Mouse (Mus musculus): Measurements from ENCODE around the gene Ccdc28b. TPM values are rescaled to one million over a fixed set of nuclear protein-coding genes. Genes with fewer than 3 reads are reported as not detected.
A peak's percentile ranks its signal among the peaks of the same experiment; 100 is the strongest.

Gene Ccdc28b
- 11.7 and 13.6 TPM in 2 replicates for polyA plus RNA-seq (2011; ENCODE audit: insufficient read length, low read depth, missing spikeins)

DNA sequence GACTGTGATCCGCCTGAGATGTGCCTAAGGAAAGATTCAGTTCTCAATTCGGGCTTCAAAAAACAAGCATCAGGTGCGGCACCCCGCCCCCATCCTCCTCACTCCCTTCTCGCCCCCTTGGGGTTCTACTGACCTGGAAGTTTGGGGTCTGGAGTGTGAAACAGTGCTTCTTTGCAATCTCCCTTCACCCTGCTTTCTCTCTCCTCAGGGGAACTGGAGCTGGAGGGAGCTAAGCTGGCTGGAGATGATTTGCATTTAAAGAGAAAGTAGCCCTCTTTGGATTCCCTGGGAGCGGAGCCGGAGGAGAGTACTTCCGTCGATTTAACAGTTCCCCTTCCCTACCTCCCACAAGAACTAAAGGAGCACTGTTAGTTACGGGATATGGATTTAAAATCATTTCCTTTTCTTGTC lies at the start of gene Ccdc28b:
Gene Ccdc28b, minus strand, starts transcription at position 267 of the 411 bp plus-strand sequence.
- Histone ChIP-seq H3K4me3 (ENCODE audit: insufficient read depth, low read length) (peak within 1 kb of the TSS; percentile 63), H3K27ac (ENCODE audit: insufficient read depth, low read length) (peak within 1 kb of the TSS; percentile 76), H3K4me1 (ENCODE audit: control insufficient read depth, insufficient read depth, low read length) (peaks cover 2% of the 10 kb centered on the region)
- TF ChIP-seq CTCF (IDR thresholded peaks at IDR 0.05; ENCODE audit: borderline replicate concordance, insufficient read depth, low read length) (no peak), POLR2A (IDR thresholded peaks at IDR 0.05; ENCODE audit: low read depth, low read length) (0 out of 2 replicates have a peak, but pooled peaks have one; percentile 62)

- peaks cover 7% of the 10 kb centered on the region for H3K4me1 ChIP-seq (ENCODE audit: control insufficient read depth, insufficient read depth, low read length)
- peak overlapping the region; percentile 87 for H3K4me3 ChIP-seq (ENCODE audit: insufficient read depth, low read length)
- TF ChIP-seq POLR2A (IDR thresholded peaks at IDR 0.05; ENCODE audit: low read depth, low read length) (peak; percentile 0; the same call in 1 of the 2 replicates), CTCF (IDR thresholded peaks at IDR 0.05; ENCODE audit: borderline replicate concordance, insufficient read depth, low read length) (no peak)
- H3K27ac ChIP-seq (ENCODE audit: insufficient read depth, low read length), result peak overlapping the region; percentile 12
Measured at GRCm38 (mm10) chr4:129672878-129673449, 49.2 kb upstream of the Ccdc28b start.

DNA sequence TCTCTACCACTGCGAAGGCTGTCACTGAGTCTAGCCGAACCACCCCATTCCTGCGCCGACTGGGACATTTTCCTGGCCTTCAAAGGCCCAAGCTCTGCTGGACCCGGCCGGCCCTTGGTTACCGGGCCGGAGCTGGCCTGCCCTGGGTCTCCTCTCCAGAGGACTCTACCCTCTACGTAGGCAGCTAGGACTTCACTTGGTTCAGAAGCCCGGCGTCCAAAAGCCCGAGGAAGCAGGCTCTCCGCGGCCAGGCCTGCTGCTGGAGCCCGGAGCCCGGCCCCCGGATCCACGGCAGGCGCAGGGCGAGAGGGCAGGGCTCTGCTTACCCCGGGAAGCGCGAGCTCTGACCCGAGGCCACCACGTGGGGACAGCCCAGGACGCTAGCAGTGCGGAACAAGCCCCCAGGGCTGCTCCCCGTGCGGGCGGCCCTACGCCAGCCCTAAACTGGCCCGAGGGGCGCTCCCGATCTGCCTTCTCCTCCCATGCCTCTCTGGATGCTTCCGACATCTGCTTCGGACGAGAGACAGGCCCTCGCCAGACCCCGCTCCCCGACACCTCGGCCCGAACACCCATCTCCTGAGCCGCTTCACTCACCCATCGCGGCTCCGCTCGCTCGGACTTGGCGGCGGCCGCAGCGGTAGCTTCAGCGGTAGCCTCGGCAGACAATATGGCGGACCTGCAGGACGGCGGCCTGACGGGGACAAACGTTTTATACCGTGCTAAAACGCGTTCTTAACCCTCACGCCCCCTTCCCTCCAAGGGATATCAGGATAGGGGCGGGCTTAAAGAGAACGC lies 48.5 kb upstream of the Ccdc28b start, which contains the start of gene Kpna6:
Gene Kpna6, minus strand, starts transcription at position 685 of the 795 bp plus-strand sequence.
- H3K4me3 ChIP-seq (ENCODE audit: insufficient read depth, low read length), result peak within 1 kb of the TSS; percentile 87
- TF ChIP-seq CTCF (IDR thresholded peaks at IDR 0.05; ENCODE audit: borderline replicate concordance, insufficient read depth, low read length), result no peak
- TF ChIP-seq POLR2A (IDR thresholded peaks at IDR 0.05; ENCODE audit: low read depth, low read length), result peak; percentile 68
- H3K4me1 ChIP-seq (ENCODE audit: control insufficient read depth, insufficient read depth, low read length), result peaks cover 7% of the 10 kb centered on the region
- peak within 1 kb of the TSS; percentile 90 for H3K27ac ChIP-seq (ENCODE audit: insufficient read depth, low read length)

- H3K4me1 ChIP-seq (ENCODE audit: control insufficient read depth, insufficient read depth, low read length), result peaks cover 7% of the 10 kb centered on the region
- TF ChIP-seq POLR2A (IDR thresholded peaks at IDR 0.05; ENCODE audit: low read depth, low read length) (0 out of 2 replicates have a peak, but pooled peaks have one; percentile 13), CTCF (IDR thresholded peaks at IDR 0.05; ENCODE audit: borderline replicate concordance, insufficient read depth, low read length) (no peak)
- H3K27ac ChIP-seq (ENCODE audit: insufficient read depth, low read length), result peak overlapping the region; percentile 90
- peak overlapping the region; percentile 87 for H3K4me3 ChIP-seq (ENCODE audit: insufficient read depth, low read length)
Measured at GRCm38 (mm10) chr4:129671491-129672082, 47.8 kb upstream of the Ccdc28b start.

GRCm38 (mm10) chr4:129662255-129662813 lies 38.6 kb upstream of the Ccdc28b start:
- H3K4me1 ChIP-seq (ENCODE audit: control insufficient read depth, insufficient read depth, low read length), result no peaks in the 10 kb centered on the region; the same call in 1 of the 2 replicates

GRCm38 (mm10) chr4:129661584-129661983 lies 37.8 kb upstream of the Ccdc28b start:
- Histone ChIP-seq H3K4me3 (ENCODE audit: insufficient read depth, low read length) (no peak overlapping the region), H3K27ac (ENCODE audit: insufficient read depth, low read length) (no peak overlapping the region), H3K4me1 (ENCODE audit: control insufficient read depth, insufficient read depth, low read length) (no peaks in the 10 kb centered on the region; the same call in 1 of the 2 replicates)
- TF ChIP-seq POLR2A (IDR thresholded peaks at IDR 0.05; ENCODE audit: low read depth, low read length), result no peak
- no peak for TF ChIP-seq CTCF (IDR thresholded peaks at IDR 0.05; ENCODE audit: borderline replicate concordance, insufficient read depth, low read length)

More at GRCm38 (mm10) chr4:129662255-129662813, 38.6 kb upstream of the Ccdc28b start:
- TF ChIP-seq CTCF (IDR thresholded peaks at IDR 0.05; ENCODE audit: borderline replicate concordance, insufficient read depth, low read length) (no peak), POLR2A (IDR thresholded peaks at IDR 0.05; ENCODE audit: low read depth, low read length) (no peak)
- H3K27ac ChIP-seq (ENCODE audit: insufficient read depth, low read length), result no peak overlapping the region
- H3K4me3 ChIP-seq (ENCODE audit: insufficient read depth, low read length), result no peak overlapping the region

GRCm38 (mm10) chr4:129654770-129655169 lies 31.0 kb upstream of the Ccdc28b start:
- no peak overlapping the region for H3K27ac ChIP-seq (ENCODE audit: insufficient read depth, low read length)
- no peak overlapping the region for H3K4me3 ChIP-seq (ENCODE audit: insufficient read depth, low read length)
- H3K4me1 ChIP-seq (ENCODE audit: control insufficient read depth, insufficient read depth, low read length), result no peaks in the 10 kb centered on the region
- TF ChIP-seq POLR2A (IDR thresholded peaks at IDR 0.05; ENCODE audit: low read depth, low read length) (no peak), CTCF (IDR thresholded peaks at IDR 0.05; ENCODE audit: borderline replicate concordance, insufficient read depth, low read length) (no peak)

GRCm38 (mm10) chr4:129650359-129650758 lies 26.6 kb upstream of the Ccdc28b start:
- Histone ChIP-seq H3K27ac (ENCODE audit: insufficient read depth, low read length) (no peak overlapping the region), H3K4me3 (ENCODE audit: insufficient read depth, low read length) (no peak overlapping the region), H3K4me1 (ENCODE audit: control insufficient read depth, insufficient read depth, low read length) (no peaks in the 10 kb centered on the region)
- no peak for TF ChIP-seq POLR2A (IDR thresholded peaks at IDR 0.05; ENCODE audit: low read depth, low read length)
- no peak for TF ChIP-seq CTCF (IDR thresholded peaks at IDR 0.05; ENCODE audit: borderline replicate concordance, insufficient read depth, low read length)

- Histone ChIP-seq H3K4me3 (ENCODE audit: insufficient read depth, low read length) (no peak overlapping the region), H3K4me1 (ENCODE audit: control insufficient read depth, insufficient read depth, low read length) (no peaks in the 10 kb centered on the region), H3K27ac (ENCODE audit: insufficient read depth, low read length) (no peak overlapping the region)
- TF ChIP-seq CTCF (IDR thresholded peaks at IDR 0.05; ENCODE audit: borderline replicate concordance, insufficient read depth, low read length) (no peak), POLR2A (IDR thresholded peaks at IDR 0.05; ENCODE audit: low read depth, low read length) (no peak)
Measured at GRCm38 (mm10) chr4:129648656-129649055, 24.9 kb upstream of the Ccdc28b start.
